Mouse (Mus musculus) embryonic facial prominence, embryonic 14.5 days (tissue): Measurements from ENCODE around the gene Fgf23. TPM values are rescaled to one million over a fixed set of nuclear protein-coding genes. Genes with fewer than 3 reads are reported as not detected.
A peak's percentile ranks its signal among the peaks of the same experiment; 100 is the strongest.

ENCODE experiments used
- ATAC-seq: fragments of 200-750 bp; cut with Nextera tagmentation; 2 replicates; pipeline ENCODE4 v1.8.0; 2017; ENCODE audit warnings: low read depth, moderate number of reproducible peaks, moderate TSS enrichment
- DNase-seq: peaks from one replicate; pipeline ENCODE4 v3.0.0-alpha.2; 2015; ENCODE audit warnings: low spot score
- H3K27ac ChIP-seq: fragments of 300-500 bp; sonication (generic); replicated peaks from 2 replicates; pipeline ENCODE4 v1.5.1; 2014; ENCODE audit warnings: low read depth, mild to moderate bottlenecking, low read length, moderate library complexity
- H3K27me3 ChIP-seq: fragments of 300-500 bp; sonication (generic); replicated peaks from 2 replicates; pipeline ENCODE4 v1.6.1; 2014; ENCODE audit warnings: low read length; ENCODE audit not compliant: control insufficient read depth, insufficient read depth
- H3K36me3 ChIP-seq: fragments of 300-500 bp; sonication (generic); 2 replicates; pipeline ENCODE4 v1.6.1; 2014; ENCODE audit warnings: low read length, mixed read lengths; ENCODE audit not compliant: control insufficient read depth, insufficient read depth
- H3K4me1 ChIP-seq: fragments of 300-500 bp; sonication (generic); 2 replicates; pipeline ENCODE4 v1.6.1; 2014; ENCODE audit warnings: antibody characterized with exemption, low read length; ENCODE audit not compliant: control insufficient read depth, insufficient read depth
- H3K4me2 ChIP-seq: fragments of 300-500 bp; sonication (generic); 2 replicates; pipeline ENCODE4 v1.6.1; 2014; ENCODE audit warnings: low read depth, mild to moderate bottlenecking, low read length, moderate library complexity, mixed read lengths
- H3K4me3 ChIP-seq: fragments of 300-500 bp; sonication (generic); 2 replicates; pipeline ENCODE4 v1.5.1; 2014; ENCODE audit warnings: low read depth, mild to moderate bottlenecking, low read length
- H3K9ac ChIP-seq: fragments of 300-500 bp; sonication (generic); 2 replicates; pipeline ENCODE4 v1.6.1; 2014; ENCODE audit warnings: low read depth, mild to moderate bottlenecking, low read length, moderate library complexity, mixed read lengths
- H3K9me3 ChIP-seq: fragments of 300-500 bp; sonication (generic); 2 replicates; pipeline ENCODE4 v1.6.1; 2016; ENCODE audit warnings: low read length; ENCODE audit not compliant: control insufficient read depth
- WGBS: fragments of 180-500 bp; shearing (Covaris S2); extraction: QIAGEN DNeasy Blood & Tissue Kit; methylation state at CpG from one replicate; pipeline ENCODE4 v1.1.7; 2014; 5-methylcytosine and 5-hydroxymethylcytosine counted together
- polyA plus RNA-seq: library from polyadenylated mRNA; unstranded; fragments of >200 nt; fragmentation: Nextera tagmentation; extraction: Ambion mirVana; gene quantifications from 2 replicates; pipeline ENCODE4 v1.2.1, GENCODE M21; 2014

Fgf23 gene
- polyA plus RNA-seq, 1 experiment from 2014 or later, result not detected

- no peak for DNase-seq
- H3K9me3 ChIP-seq, result peaks cover 6% of the 10 kb centered on the region; the same call in 1 of the 2 replicates
- H3K27ac ChIP-seq, result no peak overlapping the region
- 54% methylated on average over 5 of the region's 5 CpGs for WGBS
- no peak overlapping the region for H3K9ac ChIP-seq
- H3K27me3 ChIP-seq, result no peaks in the 10 kb centered on the region
- no peak overlapping the region for H3K4me2 ChIP-seq
- ATAC-seq, result no peak
- H3K4me3 ChIP-seq, result no peak overlapping the region
- peaks cover 7% of the 10 kb centered on the region; the same call in 1 of the 2 replicates for H3K4me1 ChIP-seq
- H3K36me3 ChIP-seq, result no peaks in the 10 kb centered on the region
Observed at GRCm38 (mm10) chr6:127106726-127107125, 34.0 kb downstream of the Fgf23 start.

DNA sequence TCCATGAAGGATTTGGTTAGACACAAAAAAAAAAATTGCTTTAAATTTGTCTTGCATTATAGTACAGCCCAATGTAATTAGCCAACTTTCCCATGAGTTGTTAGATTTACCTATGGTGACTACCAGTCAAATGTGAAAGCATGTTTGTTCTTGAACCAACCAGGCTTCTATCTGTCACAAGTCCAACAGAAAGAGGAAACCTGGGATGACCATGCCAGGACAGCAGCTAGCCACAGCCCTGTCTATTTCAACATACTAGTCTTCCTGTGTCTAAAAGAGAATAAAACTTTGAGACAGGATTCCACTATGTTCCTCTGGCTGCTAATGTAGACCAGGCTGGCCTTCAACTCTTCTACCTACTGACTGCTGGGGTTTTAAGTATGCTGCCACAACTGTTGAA, 34.7 kb downstream of the Fgf23 start:
- ATAC-seq (no peak), DNase-seq (no peak)
- no peaks in the 10 kb centered on the region for H3K27me3 ChIP-seq
- H3K27ac ChIP-seq, result no peak overlapping the region
- peaks cover 6% of the 10 kb centered on the region; the same call in 1 of the 2 replicates for H3K9me3 ChIP-seq
- H3K9ac ChIP-seq, result no peak overlapping the region
- no peak overlapping the region for H3K4me3 ChIP-seq
- no peaks in the 10 kb centered on the region for H3K36me3 ChIP-seq
- peaks cover 7% of the 10 kb centered on the region; the same call in 1 of the 2 replicates for H3K4me1 ChIP-seq
- H3K4me2 ChIP-seq, result no peak overlapping the region

GRCm38 (mm10) chr6:127108368-127109060, 35.8 kb downstream of the Fgf23 start:
- H3K4me2 ChIP-seq, result peak overlapping the region; percentile 83
- H3K27me3 ChIP-seq, result no peaks in the 10 kb centered on the region
- H3K4me3 ChIP-seq, result peak overlapping the region; percentile 59
- H3K9ac ChIP-seq, result peak overlapping the region; percentile 61
- H3K4me1 ChIP-seq, result peaks cover 7% of the 10 kb centered on the region; the same call in 1 of the 2 replicates
- no peaks in the 10 kb centered on the region for H3K9me3 ChIP-seq
- no peak overlapping the region for H3K27ac ChIP-seq
- WGBS, result 41% methylated on average over 20 of the region's 20 CpGs
- DNase-seq, result no peak
- no peaks in the 10 kb centered on the region for H3K36me3 ChIP-seq
- ATAC-seq, result no peak

GRCm38 (mm10) chr6:127109402-127109930, 36.8 kb downstream of the Fgf23 start, which contains the start of gene Tigar:
Gene Tigar, minus strand, starts transcription at chr6:127109557.
- ATAC-seq, result peak; percentile 100
- H3K4me2 ChIP-seq, result peak within 1 kb of the TSS; percentile 83
- no peaks in the 10 kb centered on the region for H3K27me3 ChIP-seq
- H3K4me3 ChIP-seq, result peak within 1 kb of the TSS; percentile 59
- peak; percentile 97 for DNase-seq
- no peaks in the 10 kb centered on the region for H3K9me3 ChIP-seq
- H3K27ac ChIP-seq, result no peak within 1 kb of the TSS
- peaks cover 7% of the 10 kb centered on the region; the same call in 1 of the 2 replicates for H3K4me1 ChIP-seq
- peak within 1 kb of the TSS; percentile 61 for H3K9ac ChIP-seq
- 0% methylated on average over 28 of the region's 37 CpGs for WGBS
- H3K36me3 ChIP-seq, result no peaks in the 10 kb centered on the region

DNA sequence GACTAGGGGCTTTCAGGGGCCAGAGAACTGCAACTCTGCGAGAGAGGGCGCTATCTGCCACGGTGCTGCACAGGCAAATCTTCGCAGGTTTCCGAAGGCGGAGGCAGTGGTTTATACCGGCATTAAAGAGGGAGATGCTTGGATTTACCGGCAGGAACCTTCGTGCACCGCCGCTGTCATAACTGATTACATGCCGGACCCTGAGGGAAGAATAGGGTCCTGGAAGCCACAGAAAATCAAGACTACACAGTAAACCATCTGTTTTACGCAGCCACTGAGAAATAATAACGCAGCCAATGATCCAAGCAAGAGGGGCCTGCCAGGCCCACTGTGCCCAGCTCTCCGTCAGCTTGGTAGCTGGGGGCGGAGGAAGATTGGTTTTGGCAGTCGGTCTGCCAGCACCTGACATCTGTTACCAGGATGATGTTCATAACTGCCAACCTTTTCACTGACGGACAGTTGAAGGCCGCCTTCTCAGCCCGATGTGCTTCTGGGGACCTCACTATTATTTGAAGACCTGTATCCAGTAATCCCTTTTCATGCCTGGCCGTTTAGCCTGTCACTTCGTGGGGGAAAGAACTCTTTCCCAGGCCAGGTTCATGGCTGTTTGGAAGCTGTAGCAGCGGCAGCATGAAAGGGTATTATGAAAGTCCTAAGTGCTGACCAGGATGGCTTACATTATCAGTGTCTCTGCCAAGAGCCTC, 42.2 kb downstream of the Fgf23 start:
- WGBS, result 57% methylated on average over 23 of the region's 23 CpGs
- ATAC-seq (no peak), DNase-seq (no peak)

GRCm38 (mm10) chr6:127122221-127122806, 49.6 kb downstream of the Fgf23 start:
- no peak overlapping the region for H3K4me2 ChIP-seq
- no peak for DNase-seq
- WGBS, result 78% methylated on average over 4 of the region's 4 CpGs
- peaks cover 8% of the 10 kb centered on the region for H3K36me3 ChIP-seq
- no peaks in the 10 kb centered on the region for H3K4me1 ChIP-seq
- no peaks in the 10 kb centered on the region for H3K9me3 ChIP-seq
- no peak overlapping the region for H3K4me3 ChIP-seq
- no peak overlapping the region for H3K9ac ChIP-seq
- H3K27me3 ChIP-seq, result no peaks in the 10 kb centered on the region
- H3K27ac ChIP-seq, result no peak overlapping the region
- 0 out of 2 replicates have a peak, but pooled peaks have one; percentile 37 for ATAC-seq

More for the DNA sequence above, 42.2 kb downstream of the Fgf23 start:
- Histone ChIP-seq H3K27ac (no peak overlapping the region), H3K27me3 (no peaks in the 10 kb centered on the region), H3K4me3 (no peak overlapping the region), H3K4me2 (no peak overlapping the region), H3K36me3 (no peaks in the 10 kb centered on the region), H3K4me1 (0 out of 2 replicates have a peak, but pooled peaks cover under 1% of the 10 kb centered on the region), H3K9me3 (no peaks in the 10 kb centered on the region), H3K9ac (no peak overlapping the region)

- DNase-seq, result no peak
- Histone ChIP-seq H3K4me3 (no peak overlapping the region), H3K4me1 (no peaks in the 10 kb centered on the region), H3K9ac (no peak overlapping the region), H3K36me3 (peaks cover 15% of the 10 kb centered on the region), H3K27ac (no peak overlapping the region), H3K4me2 (no peak overlapping the region), H3K9me3 (no peaks in the 10 kb centered on the region), H3K27me3 (no peaks in the 10 kb centered on the region)
- ATAC-seq, result no peak
- WGBS, result 79% methylated on average over 5 of the region's 5 CpGs
Observed at GRCm38 (mm10) chr6:127122996-127123395, 50.3 kb downstream of the Fgf23 start.

DNA sequence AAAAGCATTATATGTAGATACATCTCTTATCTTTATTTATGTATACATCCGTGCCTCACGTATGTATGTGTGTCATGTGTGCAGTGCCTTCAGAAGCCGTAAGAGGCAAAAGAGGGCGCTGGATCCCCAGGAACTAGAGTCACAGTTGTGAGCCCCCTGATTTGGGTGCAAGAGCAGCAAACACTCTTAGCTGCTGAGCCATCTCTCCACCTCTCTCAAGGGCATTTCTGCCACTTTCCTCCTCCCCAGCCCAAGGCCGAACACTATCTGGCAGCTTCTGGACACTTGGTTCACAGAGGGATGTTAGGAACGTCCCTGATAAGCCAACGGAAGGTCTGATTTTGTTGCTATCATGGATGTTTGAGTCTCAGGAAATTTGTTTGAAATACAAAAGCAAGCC, 50.8 kb downstream of the Fgf23 start:
- Histone ChIP-seq H3K9me3 (no peaks in the 10 kb centered on the region), H3K27me3 (no peaks in the 10 kb centered on the region), H3K4me3 (no peak overlapping the region), H3K36me3 (peaks cover 18% of the 10 kb centered on the region), H3K9ac (no peak overlapping the region), H3K27ac (no peak overlapping the region), H3K4me1 (no peaks in the 10 kb centered on the region), H3K4me2 (no peak overlapping the region)
- 86% methylated on average over 7 of the region's 7 CpGs for WGBS
- DNase-seq (no peak), ATAC-seq (no peak)
